Mouse (Mus musculus) megakaryocyte, adult 5-6 weeks (primary cell): ENCODE data around the gene Agbl2. TPM values are rescaled to one million over a fixed set of nuclear protein-coding genes. Genes with fewer than 3 reads are reported as not detected.
A peak's percentile ranks its signal among the peaks of the same experiment; 100 is the strongest.
"Not testable (repeated sequence)": the region's sequence is repeated elsewhere in the genome, so short reads cannot be mapped to it uniquely, and the experiment has no call there.

ENCODE experiments used
- ATAC-seq: 2 replicates; pipeline ENCODE4 v1.8.0; 2016; ENCODE audit warnings: mild to moderate bottlenecking, inconsistent platforms; ENCODE audit not compliant: poor library complexity, severe bottlenecking
- total RNA-seq, 2 experiments: library from RNA; stranded (forward) in 1 of 2; stranded (reverse) in 1 of 2; fragments of 153-499, 151-499 nt in 1 of 2; fragments of 221-1000, 200-1000 nt in 1 of 2; gene quantifications; 2 replicates each; pipeline versions ENCODE4 v1.2.3 to v1.2.4; 2015 to 2017

Gene Agbl2
- total RNA-seq, 2 experiments from 2014 or later = not detected

GRCm38 (mm10) chr2:90810751-90811150 is 28.2 kb downstream of the Agbl2 start:
- peak; percentile 40; the same call in 1 of the 2 replicates for ATAC-seq

GRCm38 (mm10) chr2:90815266-90815665 is 32.7 kb downstream of the Agbl2 start:
- ATAC-seq = no peak

DNA sequence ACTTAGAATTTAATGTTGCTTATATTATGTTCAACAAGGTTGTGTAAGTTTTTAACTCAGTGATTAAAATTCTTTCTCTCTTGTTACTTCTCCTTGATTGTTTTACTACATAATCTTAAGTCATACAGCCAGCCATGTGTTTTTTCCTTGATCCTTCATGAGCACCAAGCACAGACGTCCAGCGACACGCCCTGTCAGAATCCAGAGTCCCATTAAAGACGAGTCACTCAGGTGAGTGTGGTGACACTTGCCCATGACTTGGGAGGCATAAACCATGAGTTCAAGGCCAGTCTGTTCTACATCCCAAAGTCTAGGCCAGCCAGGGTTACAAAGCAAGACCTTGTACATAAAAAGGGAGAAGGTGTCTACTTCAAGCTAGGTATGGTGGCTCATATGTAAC is 33.6 kb downstream of the Agbl2 start:
- ATAC-seq = no peak

DNA sequence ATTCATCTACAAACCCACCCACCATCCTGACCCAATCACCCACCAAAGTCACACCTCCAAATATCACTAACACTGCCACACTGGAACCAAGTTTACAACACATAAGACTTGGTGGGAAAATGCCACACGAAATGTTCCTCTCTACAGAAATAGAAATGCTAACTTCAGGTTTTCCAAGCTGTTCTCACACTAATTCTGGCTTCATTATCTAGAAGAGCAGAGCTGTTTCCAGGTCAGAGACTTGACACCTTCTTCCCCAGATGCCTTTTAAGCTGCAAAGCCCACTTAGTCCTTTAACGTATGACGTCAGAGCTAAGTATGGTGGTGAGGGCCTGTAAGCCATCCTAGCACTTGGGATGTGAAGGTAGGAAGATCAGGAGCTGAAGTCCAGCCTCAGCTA is 36.2 kb downstream of the Agbl2 start:
- ATAC-seq = no peak

GRCm38 (mm10) chr2:90820894-90821293 is 38.4 kb downstream of the Agbl2 start:
- no peak for ATAC-seq

DNA sequence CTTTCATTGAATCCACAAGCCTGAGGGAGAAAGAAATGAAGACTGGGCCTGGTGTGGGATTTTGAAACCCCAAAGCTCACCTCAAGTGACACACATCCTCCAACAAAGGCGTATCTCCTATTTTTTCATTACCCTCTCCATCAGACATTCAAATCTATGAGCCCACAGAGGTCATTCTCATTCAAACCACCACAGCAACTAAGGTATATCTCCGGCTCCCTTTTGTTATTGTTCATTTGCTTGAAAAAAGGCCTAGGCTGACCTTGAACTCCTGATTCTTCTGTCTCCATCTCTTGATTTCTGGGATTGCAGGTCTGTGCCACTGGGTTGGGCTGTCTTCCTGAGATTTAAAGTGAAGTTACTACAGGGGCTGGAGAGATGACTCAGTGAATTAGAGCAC is 40.5 kb downstream of the Agbl2 start:
- no peak for ATAC-seq

- no peak for ATAC-seq
Measured at GRCm38 (mm10) chr2:90823781-90824180, 41.3 kb downstream of the Agbl2 start.

- not testable (repeated sequence) for ATAC-seq
Measured at GRCm38 (mm10) chr2:90824528-90824927, 42.0 kb downstream of the Agbl2 start.

DNA sequence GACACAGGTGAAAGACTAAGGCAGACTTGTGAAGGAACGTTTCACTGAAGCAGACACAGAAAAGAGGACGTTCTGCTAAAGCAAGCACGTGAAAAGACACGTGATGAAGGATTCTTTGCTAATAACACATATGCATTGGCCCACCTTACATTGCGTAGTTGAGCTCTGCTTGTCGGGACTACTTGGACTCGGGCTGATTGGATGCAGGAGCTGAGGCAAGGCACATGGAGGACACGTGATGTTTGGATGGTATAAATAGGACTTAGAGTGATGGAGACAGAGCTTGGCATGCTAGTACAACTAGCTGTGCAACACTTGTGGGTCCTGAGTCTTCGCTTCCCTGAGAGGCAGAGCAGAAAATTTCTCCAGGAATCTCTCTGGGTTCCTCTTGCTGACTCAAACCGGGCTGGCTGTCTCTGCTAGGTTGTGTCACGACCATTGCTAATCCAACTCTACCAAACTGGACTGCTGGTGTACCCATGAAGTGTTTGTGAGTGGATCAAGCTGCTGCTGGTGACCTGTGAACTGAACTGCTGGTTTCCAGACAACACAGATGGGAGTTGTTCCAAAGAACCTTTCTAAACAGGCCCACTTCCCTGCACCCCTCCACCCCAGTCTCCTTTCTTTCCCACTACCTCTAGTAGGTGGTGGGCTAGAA is 43.1 kb downstream of the Agbl2 start:
- ATAC-seq = no peak

DNA sequence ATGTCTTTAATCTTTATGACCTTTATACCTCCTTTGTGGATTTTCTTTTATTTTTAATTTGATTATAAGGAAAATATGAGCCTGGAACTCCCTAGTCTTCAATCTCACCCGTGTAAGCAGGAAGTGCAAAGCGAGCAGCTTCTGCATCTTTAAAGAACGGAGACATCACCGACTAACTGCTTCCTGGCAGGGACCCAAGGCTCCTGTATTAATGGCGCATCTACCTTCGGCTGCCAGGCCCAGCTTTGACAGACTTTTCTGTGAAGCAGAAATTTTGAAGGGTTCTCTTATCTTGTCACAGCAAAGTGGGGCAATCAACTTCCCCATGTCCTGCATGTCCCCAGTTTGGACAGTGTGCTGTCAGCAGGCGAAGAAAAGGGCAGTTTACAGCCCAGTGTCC is 46.2 kb downstream of the Agbl2 start:
- no peak for ATAC-seq

DNA sequence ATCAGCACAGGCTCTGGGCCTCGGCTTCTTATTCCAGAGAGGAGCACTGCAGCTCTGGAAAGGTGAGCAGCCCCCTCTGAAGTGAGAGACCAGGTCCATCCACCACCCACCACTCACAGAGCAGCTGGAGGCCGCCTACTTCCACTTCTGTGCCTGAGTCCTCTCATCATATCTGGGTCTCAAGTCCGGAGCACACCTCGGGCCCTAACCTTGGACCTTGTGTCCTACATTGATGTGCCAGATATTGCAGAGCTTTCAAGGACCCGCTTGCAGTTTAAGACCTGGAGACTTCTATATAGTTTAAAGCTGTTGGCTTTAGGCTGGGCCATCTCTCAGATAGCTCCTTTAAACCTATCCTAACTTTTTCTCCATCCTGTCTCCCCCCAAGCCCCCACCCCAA is 51.0 kb downstream of the Agbl2 start:
- no peak for ATAC-seq

- no peak for ATAC-seq
Measured at GRCm38 (mm10) chr2:90838621-90839020, 56.1 kb downstream of the Agbl2 start.

DNA sequence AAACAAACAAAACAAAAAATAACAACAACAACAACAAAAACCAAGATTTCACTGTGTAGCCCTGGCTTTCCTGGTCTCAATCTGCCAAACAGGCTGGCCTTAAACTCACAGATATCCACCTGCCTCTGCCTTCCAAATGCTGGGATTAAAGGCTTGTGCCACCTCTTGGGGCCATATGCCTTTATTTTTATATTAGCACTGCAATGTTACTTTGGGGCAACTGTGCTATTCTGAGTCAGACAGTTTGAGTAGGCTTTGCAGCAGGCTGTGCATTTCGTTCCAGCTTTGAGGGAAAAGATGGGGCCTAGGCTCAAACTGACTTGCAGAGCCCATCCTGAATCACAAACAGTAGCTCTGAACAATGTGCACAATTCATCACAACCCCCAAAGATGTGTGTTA is 61.1 kb downstream of the Agbl2 start:
- ATAC-seq = no peak

DNA sequence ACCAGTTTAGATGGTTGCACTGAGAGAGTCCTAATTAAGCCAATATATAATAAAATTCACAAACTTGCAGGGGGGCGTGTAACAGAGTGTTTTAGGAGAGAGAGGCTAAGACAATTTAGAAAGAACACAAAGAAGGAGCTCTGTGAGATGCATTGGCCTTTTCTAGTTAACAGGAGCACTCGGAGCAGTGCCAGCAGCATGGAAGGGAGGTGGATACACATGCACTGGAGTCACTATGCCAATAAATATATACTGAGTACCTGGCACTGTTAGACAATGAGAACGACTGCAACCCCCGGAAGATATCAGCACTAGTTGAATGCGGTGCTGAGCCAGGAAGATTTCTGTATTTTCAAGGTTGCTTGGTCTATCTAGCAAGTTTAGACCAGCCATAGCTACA is 61.7 kb downstream of the Agbl2 start:
- ATAC-seq = no peak

DNA sequence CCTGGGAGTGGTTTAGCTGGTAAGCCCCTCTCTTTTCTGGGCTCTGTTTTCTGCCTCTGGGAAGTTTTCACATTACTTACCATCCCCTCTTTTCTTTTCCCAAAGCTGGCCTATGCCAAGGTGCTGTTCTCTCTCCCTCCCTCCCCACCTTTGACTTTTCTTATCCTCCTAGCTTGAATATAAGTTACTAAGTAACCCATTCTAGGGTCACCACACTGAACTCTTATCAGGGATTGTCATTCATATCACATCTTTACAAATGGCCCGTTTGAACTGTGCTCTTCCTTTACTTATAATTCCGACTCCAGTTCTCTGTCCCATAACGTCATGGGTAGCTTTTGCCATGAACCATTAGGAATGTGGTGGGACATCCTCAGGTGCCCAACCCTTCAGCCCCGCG is 62.7 kb downstream of the Agbl2 start:
- ATAC-seq = no peak

DNA sequence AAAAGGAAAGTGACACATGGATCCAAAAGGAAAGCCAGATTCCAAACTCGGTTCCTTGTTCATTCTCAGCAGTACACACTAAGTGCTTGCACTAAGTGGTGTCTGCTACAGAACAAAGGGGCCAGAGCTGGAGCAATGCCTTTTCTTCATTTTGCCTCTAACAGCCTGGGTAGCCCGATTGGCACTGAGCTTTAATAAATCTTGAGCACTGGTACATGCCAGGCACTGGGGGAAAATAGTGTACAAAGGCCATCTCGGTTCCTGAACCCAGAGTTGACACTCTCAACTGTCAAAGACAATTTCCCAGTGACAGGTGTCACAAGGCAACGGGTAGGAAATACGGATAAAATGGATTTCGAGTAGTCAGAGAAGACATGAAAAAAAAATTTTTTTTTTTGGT is 63.6 kb downstream of the Agbl2 start:
- ATAC-seq = no peak

DNA sequence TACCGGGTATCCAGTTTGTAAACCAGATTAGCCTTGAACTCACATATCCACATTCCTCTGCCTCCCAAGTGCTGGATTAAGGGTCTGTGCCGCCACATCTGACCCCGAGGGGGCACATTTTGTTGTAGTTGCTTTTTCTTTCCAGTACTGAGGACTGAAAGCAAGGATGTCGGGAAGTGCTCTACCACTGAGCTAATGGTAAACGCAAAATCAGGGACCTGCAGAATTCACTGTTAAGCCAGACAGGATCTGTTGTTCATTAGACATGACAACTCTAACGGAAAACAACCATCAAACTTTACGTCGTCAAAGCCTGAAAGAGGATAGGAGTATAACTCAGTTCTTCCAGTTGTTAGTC is 64.0 kb downstream of the Agbl2 start:
- peak; percentile 9; the same call in 1 of the 2 replicates for ATAC-seq

DNA sequence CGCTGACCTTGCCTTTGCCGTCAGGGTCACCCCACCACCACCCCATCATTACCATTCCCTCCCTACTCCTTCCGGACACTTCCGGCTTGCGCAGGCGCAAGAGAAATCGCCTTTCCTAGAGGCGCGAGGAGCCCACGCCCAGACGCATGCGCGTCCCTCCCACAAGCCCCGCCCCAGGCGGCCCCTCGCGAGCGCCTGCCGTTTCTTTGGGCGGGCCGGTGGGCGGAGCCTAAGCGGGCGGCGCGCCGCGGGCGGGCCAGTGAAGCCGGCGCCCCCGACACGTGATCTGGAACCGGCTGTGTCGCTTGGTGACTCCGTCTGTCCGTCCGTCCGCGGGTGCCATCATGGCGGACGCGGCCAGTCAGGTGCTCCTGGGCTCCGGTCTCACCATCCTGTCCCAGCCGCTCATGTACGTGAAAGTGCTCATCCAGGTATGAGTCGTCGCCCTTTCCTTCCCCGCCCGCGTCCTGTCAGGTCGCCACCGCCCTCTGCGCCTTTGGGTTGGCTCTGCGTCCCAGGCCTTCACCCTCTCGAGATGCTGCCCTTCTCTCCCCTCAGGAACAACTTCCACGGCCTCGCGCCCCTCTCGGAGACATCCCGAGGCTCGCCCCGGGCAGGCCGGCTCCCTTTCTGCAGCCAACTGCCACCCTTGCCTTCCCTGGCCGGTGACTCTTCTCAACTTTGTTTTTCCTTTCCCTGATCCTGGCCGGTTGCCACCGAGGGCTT is 64.6 kb downstream of the Agbl2 start, which contains the start of gene Mtch2:
Mtch2 (plus strand) TSS at position 201 of the 726 bp plus-strand sequence.
- ATAC-seq = peak; percentile 95

DNA sequence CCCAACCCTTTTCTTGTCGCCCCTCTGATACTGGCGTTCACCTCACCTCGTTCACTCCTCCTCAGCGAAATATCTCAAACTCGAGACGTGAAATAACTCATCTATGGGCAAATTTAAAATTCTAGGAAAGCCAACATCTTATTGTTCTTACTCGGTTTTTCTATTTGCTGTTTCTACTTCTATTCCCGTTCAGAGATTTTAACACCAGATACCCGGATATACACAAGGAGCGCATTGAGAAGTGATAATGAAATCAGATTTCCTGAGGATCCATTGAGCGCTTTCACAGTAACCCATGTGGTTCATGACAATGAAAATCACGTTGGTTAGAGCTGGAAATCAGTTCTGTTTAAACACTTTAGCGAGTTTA is 65.1 kb downstream of the Agbl2 start:
- ATAC-seq = no peak

- no peak for ATAC-seq
Measured at GRCm38 (mm10) chr2:90848331-90848730, 65.8 kb downstream of the Agbl2 start.

GRCm38 (mm10) chr2:90850401-90850800 is 67.9 kb downstream of the Agbl2 start:
- no peak for ATAC-seq

DNA sequence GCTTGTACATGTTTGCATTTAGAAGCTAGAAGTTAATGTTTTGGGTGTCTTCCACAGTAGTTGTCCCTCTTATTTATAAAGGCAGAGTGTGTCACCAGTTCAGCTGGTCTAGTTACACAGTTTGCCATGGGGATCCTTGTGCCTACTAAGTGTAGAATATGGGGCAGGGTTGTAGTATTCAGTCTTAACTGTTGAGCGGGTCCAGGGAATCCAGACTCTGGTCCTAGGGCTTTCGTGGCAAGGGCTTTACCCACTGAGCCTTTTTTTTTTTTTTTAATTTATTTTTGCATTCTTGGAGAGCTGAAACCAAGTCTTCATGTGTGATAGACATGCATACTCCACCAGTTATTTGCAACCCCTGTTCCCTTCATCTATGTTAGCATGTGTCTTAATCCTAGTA is 79.0 kb downstream of the Agbl2 start:
- no peak for ATAC-seq

DNA sequence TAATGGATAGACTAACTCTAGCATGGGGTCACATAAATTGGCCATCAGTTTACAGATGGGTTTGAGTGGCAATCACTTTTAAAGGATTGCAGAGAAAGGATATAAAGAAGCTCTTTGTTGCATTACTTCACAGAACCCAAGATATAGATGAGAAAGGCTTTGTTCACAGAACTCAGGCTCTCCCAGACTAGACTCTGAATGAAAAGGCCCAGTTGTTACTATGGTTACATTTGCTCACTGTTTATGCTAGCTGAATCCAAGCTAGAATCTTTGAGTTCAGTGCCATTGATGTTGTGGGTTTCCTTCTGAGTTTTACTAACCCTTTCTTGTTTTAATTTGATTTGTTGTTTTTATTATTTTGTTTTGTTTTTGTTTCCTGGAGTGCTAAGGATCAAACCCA is 81.7 kb downstream of the Agbl2 start:
- ATAC-seq = no peak
